Mouse (Mus musculus) stomach, embryonic 14.5 days (tissue): ENCODE results near the gene Asphd2. TPM values are rescaled to one million over a fixed set of nuclear protein-coding genes. Genes with fewer than 3 reads are reported as not detected.

Source experiments
- ATAC-seq: fragments of 200-750 bp; cut with Nextera tagmentation; 2 replicates; pipeline ENCODE4 v1.8.0; 2017; ENCODE audit warnings: low read depth, moderate TSS enrichment; ENCODE audit not compliant: insufficient number of reproducible peaks, insufficient read depth, low FRiP score
- H3K27ac ChIP-seq: fragments of 300-500 bp; sonication (generic); 2 replicates; pipeline ENCODE4 v1.5.1; 2014; ENCODE audit warnings: mild to moderate bottlenecking, low read length, moderate library complexity, mixed read lengths
- H3K27me3 ChIP-seq: fragments of 300-500 bp; sonication (generic); 2 replicates; pipeline ENCODE4 v1.6.1; 2014; ENCODE audit warnings: low read length, control low read depth, mixed read lengths; ENCODE audit not compliant: control insufficient read depth, insufficient read depth
- H3K36me3 ChIP-seq: fragments of 300-500 bp; sonication (generic); 2 replicates; pipeline ENCODE4 v1.6.1; 2014; ENCODE audit warnings: mild to moderate bottlenecking, control low read depth, low read length, moderate library complexity, mixed read lengths; ENCODE audit not compliant: control insufficient read depth, insufficient read depth
- H3K4me1 ChIP-seq: fragments of 300-500 bp; sonication (generic); 2 replicates; pipeline ENCODE4 v1.6.1; 2014; ENCODE audit warnings: low read length, control low read depth, mixed read lengths; ENCODE audit not compliant: control insufficient read depth, insufficient read depth
- H3K4me2 ChIP-seq: fragments of 300-500 bp; sonication (generic); replicated peaks from 2 replicates; pipeline ENCODE4 v1.6.1; 2014; ENCODE audit warnings: low read depth, low read length, control low read depth
- H3K4me3 ChIP-seq: fragments of 300-500 bp; sonication (generic); 2 replicates; pipeline ENCODE4 v1.5.1; 2014; ENCODE audit warnings: low read depth, low read length, control low read depth
- H3K9ac ChIP-seq: fragments of 300-500 bp; sonication (generic); replicated peaks from 2 replicates; pipeline ENCODE4 v1.6.1; 2014; ENCODE audit warnings: low read depth, mild to moderate bottlenecking, control low read depth, low read length, moderate library complexity, mixed read lengths
- H3K9me3 ChIP-seq: fragments of 300-500 bp; sonication (generic); 2 replicates; pipeline ENCODE4 v1.6.1; 2016; ENCODE audit warnings: low read depth, low read length, control low read depth; ENCODE audit not compliant: control insufficient read depth
- WGBS: fragments of 180-500 bp; shearing (Covaris S2); extraction: QIAGEN DNeasy Blood & Tissue Kit; methylation state at CpG from one replicate; pipeline ENCODE4 v1.1.7; 2014; 5-methylcytosine and 5-hydroxymethylcytosine counted together
- polyA plus RNA-seq: library from polyadenylated mRNA; unstranded; fragments of >200 nt; fragmentation: Nextera tagmentation; extraction: Ambion mirVana; gene quantifications from 2 replicates; pipeline ENCODE4 v1.2.1, GENCODE M21; 2014

Gene Asphd2
- polyA plus RNA-seq, 1 experiment from 2014 or later = 7.5 TPM

DNA sequence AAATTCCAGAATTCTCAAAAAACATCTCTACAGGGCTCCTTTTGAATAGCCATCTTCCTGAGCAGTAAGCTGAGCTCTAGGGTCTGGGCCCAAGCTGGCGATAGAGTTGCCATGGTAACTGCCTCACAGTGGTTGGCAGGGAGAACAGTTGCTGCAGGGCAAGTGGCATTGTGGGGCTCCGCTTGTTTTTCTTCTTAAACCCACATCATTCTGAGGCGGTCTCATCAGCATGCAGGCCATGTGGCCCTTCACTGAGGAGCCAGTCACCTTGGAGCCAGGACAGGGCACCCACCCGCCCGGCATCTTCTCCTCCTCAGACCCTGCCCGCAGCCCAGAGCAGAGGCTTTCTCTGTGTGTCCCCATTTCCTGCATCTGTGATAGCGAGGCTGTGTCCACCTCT lies 22.7 kb downstream of the Asphd2 start:
- no peak overlapping the region for H3K4me3 ChIP-seq
- H3K27ac ChIP-seq = no peak overlapping the region
- H3K9me3 ChIP-seq = no peaks in the 10 kb centered on the region
- no peaks in the 10 kb centered on the region for H3K4me1 ChIP-seq
- no peak overlapping the region for H3K4me2 ChIP-seq
- ATAC-seq = no peak
- peaks cover 32% of the 10 kb centered on the region; the same call in 1 of the 2 replicates for H3K36me3 ChIP-seq
- H3K27me3 ChIP-seq = no peaks in the 10 kb centered on the region
- 80% methylated on average over 7 of the region's 7 CpGs for WGBS
- no peak overlapping the region for H3K9ac ChIP-seq

DNA sequence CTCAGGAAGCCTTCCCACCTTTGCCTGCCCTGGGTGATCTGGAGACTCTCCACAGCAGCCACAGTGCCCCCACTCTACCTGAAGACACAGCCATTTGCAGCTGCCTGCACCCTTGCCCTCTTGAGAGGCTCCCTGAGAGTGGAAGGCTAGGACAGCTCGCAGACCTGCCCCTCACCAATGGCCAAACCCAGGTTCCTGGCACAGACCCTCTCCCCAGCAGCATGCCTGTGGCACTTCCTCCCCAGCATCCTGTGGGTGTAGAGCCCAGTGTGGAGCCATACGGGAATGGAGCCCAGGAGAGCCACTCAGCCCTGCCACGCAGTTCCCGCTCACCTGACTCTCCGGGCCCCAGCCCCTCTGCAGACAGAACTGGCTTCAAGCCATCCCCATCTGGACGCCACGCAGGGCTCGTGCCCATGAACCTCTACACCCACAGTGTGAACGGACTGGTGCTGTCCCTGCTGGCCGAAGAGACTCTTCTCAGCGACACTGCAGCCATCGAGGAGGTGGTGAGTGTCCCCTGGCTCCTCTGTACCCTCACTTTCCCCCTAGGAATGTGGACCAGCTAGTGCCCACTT lies 24.3 kb downstream of the Asphd2 start:
- Histone ChIP-seq H3K36me3 (peaks cover 39% of the 10 kb centered on the region; the same call in 1 of the 2 replicates), H3K4me1 (no peaks in the 10 kb centered on the region), H3K4me3 (no peak overlapping the region), H3K9ac (no peak overlapping the region), H3K4me2 (no peak overlapping the region), H3K27ac (no peak overlapping the region), H3K27me3 (no peaks in the 10 kb centered on the region), H3K9me3 (no peaks in the 10 kb centered on the region)
- ATAC-seq = no peak
- WGBS = 92% methylated on average over 12 of the region's 12 CpGs

DNA sequence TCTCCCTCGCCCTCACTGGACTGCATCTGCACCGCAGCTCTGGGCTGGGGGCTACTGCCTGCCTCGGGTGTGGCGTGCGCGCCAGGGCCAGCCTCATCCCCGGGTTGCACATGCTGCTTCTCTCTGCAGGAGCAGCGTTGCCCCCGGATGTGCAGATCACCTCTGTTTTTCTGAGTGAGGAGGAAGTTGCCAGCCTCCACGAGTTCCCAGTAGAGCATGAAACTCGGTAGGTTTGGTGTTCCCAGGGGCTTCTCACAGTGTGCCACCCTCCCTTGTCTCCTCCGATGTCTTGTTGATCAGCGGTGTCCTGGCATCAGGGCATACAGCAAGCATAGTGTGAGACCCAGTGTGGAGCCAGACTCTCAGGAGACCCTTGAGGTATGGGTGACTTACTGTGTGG lies 25.3 kb downstream of the Asphd2 start:
- Histone ChIP-seq H3K27ac (no peak overlapping the region), H3K36me3 (peaks cover 39% of the 10 kb centered on the region; the same call in 1 of the 2 replicates), H3K4me3 (no peak overlapping the region), H3K9me3 (no peaks in the 10 kb centered on the region), H3K4me2 (no peak overlapping the region), H3K4me1 (no peaks in the 10 kb centered on the region), H3K27me3 (no peaks in the 10 kb centered on the region), H3K9ac (no peak overlapping the region)
- ATAC-seq = no peak
- 92% methylated on average over 13 of the region's 13 CpGs for WGBS

DNA sequence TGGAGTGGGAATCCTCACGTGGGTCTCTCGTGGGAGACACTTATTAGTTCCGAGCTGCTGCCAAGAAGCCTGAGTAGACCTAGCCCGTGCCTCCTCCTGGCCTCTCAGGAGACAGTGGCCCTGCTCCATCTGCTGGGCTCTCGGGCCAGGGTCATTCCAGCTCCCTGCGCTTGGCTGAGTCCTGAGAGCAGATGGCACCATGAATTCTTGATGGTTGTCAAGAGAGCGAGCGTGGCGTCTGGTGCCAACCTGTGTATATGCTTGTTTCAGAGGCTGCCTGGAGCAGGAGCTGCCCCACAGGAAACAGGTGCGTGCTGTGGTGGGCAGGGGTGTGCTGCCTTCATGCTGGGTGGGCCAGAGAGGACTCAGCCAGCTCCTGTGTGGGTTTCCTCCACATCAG lies 26.0 kb downstream of the Asphd2 start:
- Histone ChIP-seq H3K9ac (no peak overlapping the region), H3K36me3 (peaks cover 37% of the 10 kb centered on the region; the same call in 1 of the 2 replicates), H3K9me3 (no peaks in the 10 kb centered on the region), H3K4me2 (no peak overlapping the region), H3K4me1 (no peaks in the 10 kb centered on the region), H3K27ac (no peak overlapping the region), H3K4me3 (no peak overlapping the region), H3K27me3 (no peaks in the 10 kb centered on the region)
- no peak for ATAC-seq
- WGBS = 92% methylated on average over 10 of the region's 10 CpGs

DNA sequence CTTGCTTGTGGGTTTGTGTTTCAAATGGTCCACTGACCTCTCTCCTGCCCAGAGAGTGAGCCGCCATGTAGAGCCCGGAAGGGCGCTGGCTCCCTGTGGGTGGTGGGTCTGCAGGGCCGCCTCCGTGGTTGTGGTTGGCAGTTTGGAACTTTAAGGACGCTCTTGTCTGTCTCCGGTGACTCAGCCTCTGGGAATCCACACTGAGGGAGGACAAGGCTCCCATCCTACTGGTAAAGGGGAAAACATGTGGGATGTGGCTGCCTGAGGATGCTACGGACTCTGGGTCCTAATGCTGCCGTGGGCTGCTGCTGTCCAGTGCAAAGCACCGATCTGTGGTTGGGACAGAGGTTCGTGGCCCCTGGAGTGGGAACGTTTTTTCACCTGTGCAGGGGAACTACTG lies 26.7 kb downstream of the Asphd2 start:
- Histone ChIP-seq H3K36me3 (peaks cover 43% of the 10 kb centered on the region; the same call in 1 of the 2 replicates), H3K27me3 (no peaks in the 10 kb centered on the region), H3K4me3 (no peak overlapping the region), H3K27ac (no peak overlapping the region), H3K9ac (no peak overlapping the region), H3K4me1 (no peaks in the 10 kb centered on the region), H3K9me3 (no peaks in the 10 kb centered on the region), H3K4me2 (no peak overlapping the region)
- ATAC-seq = no peak
- 87% methylated on average over 12 of the region's 12 CpGs for WGBS

DNA sequence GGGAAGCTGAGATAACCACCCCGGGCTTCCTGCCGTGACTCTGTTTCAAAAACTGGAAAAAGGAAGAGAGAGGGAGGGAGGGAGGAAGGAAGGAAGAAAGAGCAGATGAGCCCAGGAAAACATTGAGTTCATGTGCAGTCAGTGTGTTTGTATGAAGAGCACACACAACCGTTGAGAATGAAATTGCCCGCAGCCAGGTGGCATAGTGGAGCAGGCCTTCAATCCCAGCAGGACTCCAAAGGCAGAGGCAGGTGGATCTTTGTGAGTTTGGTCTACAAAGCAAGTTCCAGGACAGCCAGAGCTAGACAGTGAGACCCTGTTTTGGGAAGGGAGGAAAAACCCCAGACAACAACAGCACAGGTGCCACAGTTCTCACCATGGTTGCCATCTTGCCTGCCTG lies 27.3 kb downstream of the Asphd2 start:
- Histone ChIP-seq H3K4me1 (no peaks in the 10 kb centered on the region), H3K36me3 (peaks cover 44% of the 10 kb centered on the region; the same call in 1 of the 2 replicates), H3K4me2 (no peak overlapping the region), H3K4me3 (no peak overlapping the region), H3K9me3 (no peaks in the 10 kb centered on the region), H3K27ac (no peak overlapping the region), H3K27me3 (no peaks in the 10 kb centered on the region), H3K9ac (no peak overlapping the region)
- ATAC-seq = no peak
- WGBS = 86% methylated on average over 4 of the region's 4 CpGs

DNA sequence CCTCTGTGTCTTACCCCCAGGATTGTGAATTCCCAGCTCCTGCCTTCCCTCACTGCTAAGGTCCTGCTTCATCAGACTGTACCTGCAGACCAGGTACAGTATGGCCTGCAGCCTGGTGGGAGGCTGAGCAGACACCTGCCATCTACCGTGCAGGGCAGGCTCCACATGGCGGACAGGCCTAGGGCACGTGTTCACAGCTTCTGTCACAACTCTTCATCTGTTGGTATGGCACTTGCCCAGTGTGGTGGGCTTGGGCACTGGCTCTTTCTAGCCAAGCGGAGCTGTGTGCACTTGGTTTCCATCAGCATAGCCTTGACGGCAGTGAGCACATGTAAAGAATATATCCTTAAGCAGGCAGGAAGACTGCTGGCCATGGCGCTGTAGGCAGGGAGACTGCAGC lies 27.8 kb downstream of the Asphd2 start:
- WGBS = 94% methylated on average over 6 of the region's 6 CpGs
- ATAC-seq = no peak
- H3K4me1 ChIP-seq = no peaks in the 10 kb centered on the region
- no peak overlapping the region for H3K4me2 ChIP-seq
- H3K27me3 ChIP-seq = no peaks in the 10 kb centered on the region
- H3K27ac ChIP-seq = no peak overlapping the region
- H3K9me3 ChIP-seq = no peaks in the 10 kb centered on the region
- H3K36me3 ChIP-seq = peaks cover 40% of the 10 kb centered on the region; the same call in 1 of the 2 replicates
- H3K4me3 ChIP-seq = no peak overlapping the region
- H3K9ac ChIP-seq = no peak overlapping the region

DNA sequence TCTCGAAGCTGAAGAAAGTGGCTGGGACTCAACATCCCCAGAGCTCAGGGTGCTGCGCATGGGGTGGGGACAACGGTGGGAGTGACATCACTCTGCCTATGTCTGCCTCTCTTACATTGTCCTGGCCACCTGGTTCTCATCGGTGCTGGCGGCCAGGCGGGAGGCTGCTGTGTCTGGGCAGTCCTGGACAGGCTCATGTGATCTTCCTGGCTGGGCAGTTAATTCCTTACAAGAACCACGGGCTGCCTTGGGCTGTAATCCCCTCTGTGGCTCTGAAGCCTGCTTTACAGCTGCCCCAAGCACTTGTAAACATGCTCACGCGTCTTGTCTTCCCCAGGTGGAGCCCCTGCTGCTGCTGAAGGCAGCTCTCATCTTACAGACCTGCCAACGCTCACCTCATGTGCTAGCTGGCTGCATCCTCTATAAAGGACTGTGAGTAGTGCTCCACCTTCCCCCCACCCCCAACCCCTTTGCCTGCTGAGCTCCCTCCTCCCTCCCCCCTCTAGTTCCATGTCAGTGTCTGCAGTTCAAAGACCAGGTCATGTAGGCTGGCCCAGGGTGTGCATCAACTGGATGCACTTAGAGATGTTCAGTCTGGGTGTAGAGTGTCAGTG lies 30.4 kb downstream of the Asphd2 start:
- no peak overlapping the region for H3K4me2 ChIP-seq
- H3K4me1 ChIP-seq = no peaks in the 10 kb centered on the region
- no peaks in the 10 kb centered on the region for H3K27me3 ChIP-seq
- H3K9ac ChIP-seq = no peak overlapping the region
- WGBS = 58% methylated on average over 10 of the region's 10 CpGs
- H3K36me3 ChIP-seq = peaks cover 34% of the 10 kb centered on the region; the same call in 1 of the 2 replicates
- H3K4me3 ChIP-seq = no peak overlapping the region
- no peak overlapping the region for H3K27ac ChIP-seq
- no peaks in the 10 kb centered on the region for H3K9me3 ChIP-seq
- no peak for ATAC-seq

DNA sequence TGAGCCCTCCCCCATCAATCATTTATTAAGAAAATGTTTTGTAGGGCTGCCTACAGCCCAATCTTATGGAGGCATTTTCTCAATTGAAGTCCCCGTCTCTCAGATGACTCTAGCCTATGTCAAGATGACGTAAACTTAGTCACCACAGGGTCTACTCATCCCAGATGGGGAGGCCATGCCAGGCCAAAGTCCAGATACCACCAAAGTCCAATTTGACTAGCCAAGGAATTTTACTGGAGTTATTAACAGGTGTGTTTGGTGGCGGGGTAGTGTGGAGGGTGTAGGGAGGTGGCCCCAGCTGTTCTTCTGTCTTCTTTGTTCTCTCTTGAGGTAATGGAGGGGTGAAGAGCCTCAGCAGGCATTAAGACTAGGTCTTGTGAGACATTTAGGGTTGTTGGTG lies 34.6 kb downstream of the Asphd2 start:
- WGBS = 86% methylated on average over 3 of the region's 3 CpGs
- no peak overlapping the region for H3K27ac ChIP-seq
- H3K4me2 ChIP-seq = no peak overlapping the region
- no peak overlapping the region for H3K9ac ChIP-seq
- no peaks in the 10 kb centered on the region for H3K4me1 ChIP-seq
- H3K27me3 ChIP-seq = no peaks in the 10 kb centered on the region
- H3K4me3 ChIP-seq = no peak overlapping the region
- no peaks in the 10 kb centered on the region for H3K9me3 ChIP-seq
- no peak for ATAC-seq
- peaks cover 16% of the 10 kb centered on the region; the same call in 1 of the 2 replicates for H3K36me3 ChIP-seq
